Mouse (Mus musculus): ENCODE measurements around the gene Mcoln1. TPM values are rescaled to one million over a fixed set of nuclear protein-coding genes. Genes with fewer than 3 reads are reported as not detected.
A peak's percentile ranks its signal among the peaks of the same experiment; 100 is the strongest.

Gene Mcoln1
- polyA plus RNA-seq, 1 experiment: 239 TPM

DNA sequence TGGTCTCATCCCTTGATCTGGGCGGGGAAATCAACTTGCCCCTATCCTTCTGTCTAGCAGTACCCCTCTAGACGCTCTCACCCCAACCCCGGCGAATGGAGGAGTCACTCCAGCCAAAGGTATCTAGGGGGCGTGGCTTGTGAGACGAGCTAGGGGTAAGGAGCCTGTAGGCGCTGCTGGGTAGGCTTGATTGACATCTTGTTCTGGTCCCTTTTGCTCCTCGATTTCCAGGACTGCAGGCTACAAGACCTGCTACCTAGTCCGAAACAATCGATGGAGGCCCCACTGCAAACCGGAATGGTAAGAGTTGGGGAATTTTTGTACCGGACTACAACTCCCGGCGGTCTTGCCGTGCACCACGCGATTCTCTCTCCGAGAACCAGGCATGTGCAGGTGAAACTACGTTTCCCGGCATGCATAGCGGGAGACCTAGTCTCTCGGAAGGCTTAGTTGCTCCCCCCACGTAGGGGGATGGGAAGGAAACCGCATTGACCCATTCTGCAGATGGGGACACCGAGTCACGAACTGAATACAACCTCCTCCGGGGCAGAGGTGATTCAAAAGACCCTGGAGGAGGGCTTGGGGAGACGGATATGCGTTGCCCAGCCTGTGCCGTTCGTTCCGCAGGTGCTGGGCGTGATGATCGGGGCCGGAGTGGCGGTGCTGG lies 16.3 kb downstream of the Mcoln1 start:
- Histone ChIP-seq H3K27ac (ENCODE audit: insufficient read depth, low read depth, low read length) (peak overlapping the region; percentile 58), H3K4me1 (ENCODE audit: control insufficient read depth, insufficient read depth, low read length) (peaks cover 3% of the 10 kb centered on the region; the same call in 1 of the 2 replicates), H3K27me3 (replicated peaks; ENCODE audit: control insufficient read depth, insufficient read depth, low read length) (no peaks in the 10 kb centered on the region), H3K36me3 (ENCODE audit: control insufficient read depth, insufficient read depth, low read length) (no peaks in the 10 kb centered on the region; the same call in 1 of the 2 replicates), H3K4me3 (ENCODE audit: insufficient read depth, low read depth, low read length) (peak overlapping the region; percentile 64)
- under 1% methylated on average over 36 of the region's 36 CpGs for WGBS
- TF ChIP-seq POLR2A (IDR thresholded peaks at IDR 0.05; ENCODE audit: low read depth, low read length) (no peak), CTCF (conservative IDR thresholded peaks at IDR 0.05; ENCODE audit: insufficient read depth, insufficient read length, low read depth, low read length) (no peak)
- DNase-seq: peak; percentile 97

DNA sequence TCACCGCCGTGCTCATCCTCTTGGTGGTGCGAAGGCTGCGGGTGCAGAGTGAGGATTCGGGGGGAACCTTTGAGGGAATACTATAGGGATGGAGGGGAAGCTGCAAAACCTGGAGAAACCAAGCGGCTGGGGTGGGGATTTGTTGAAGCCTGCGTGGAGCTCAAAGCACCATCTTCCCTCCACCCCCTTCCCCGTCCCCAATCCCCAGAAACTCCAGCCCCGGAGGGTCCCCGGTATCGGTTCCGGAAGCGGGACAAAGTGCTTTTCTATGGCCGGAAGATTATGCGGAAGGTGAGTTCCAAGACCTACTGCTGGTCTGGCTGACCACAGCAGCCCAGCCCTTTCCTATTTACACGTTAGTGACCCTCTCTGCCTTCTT lies 16.8 kb downstream of the Mcoln1 start:
- peak; percentile 25 for DNase-seq
- Histone ChIP-seq H3K36me3 (ENCODE audit: control insufficient read depth, insufficient read depth, low read length) (no peaks in the 10 kb centered on the region; the same call in 1 of the 2 replicates), H3K4me1 (ENCODE audit: control insufficient read depth, insufficient read depth, low read length) (peaks cover 3% of the 10 kb centered on the region; the same call in 1 of the 2 replicates), H3K4me3 (ENCODE audit: insufficient read depth, low read depth, low read length) (peak overlapping the region; percentile 64), H3K27me3 (replicated peaks; ENCODE audit: control insufficient read depth, insufficient read depth, low read length) (no peaks in the 10 kb centered on the region), H3K27ac (ENCODE audit: insufficient read depth, low read depth, low read length) (no peak overlapping the region)
- WGBS: 4% methylated on average over 16 of the region's 16 CpGs
- TF ChIP-seq POLR2A (IDR thresholded peaks at IDR 0.05; ENCODE audit: low read depth, low read length): no peak
- TF ChIP-seq CTCF (conservative IDR thresholded peaks at IDR 0.05; ENCODE audit: insufficient read depth, insufficient read length, low read depth, low read length): no peak

DNA sequence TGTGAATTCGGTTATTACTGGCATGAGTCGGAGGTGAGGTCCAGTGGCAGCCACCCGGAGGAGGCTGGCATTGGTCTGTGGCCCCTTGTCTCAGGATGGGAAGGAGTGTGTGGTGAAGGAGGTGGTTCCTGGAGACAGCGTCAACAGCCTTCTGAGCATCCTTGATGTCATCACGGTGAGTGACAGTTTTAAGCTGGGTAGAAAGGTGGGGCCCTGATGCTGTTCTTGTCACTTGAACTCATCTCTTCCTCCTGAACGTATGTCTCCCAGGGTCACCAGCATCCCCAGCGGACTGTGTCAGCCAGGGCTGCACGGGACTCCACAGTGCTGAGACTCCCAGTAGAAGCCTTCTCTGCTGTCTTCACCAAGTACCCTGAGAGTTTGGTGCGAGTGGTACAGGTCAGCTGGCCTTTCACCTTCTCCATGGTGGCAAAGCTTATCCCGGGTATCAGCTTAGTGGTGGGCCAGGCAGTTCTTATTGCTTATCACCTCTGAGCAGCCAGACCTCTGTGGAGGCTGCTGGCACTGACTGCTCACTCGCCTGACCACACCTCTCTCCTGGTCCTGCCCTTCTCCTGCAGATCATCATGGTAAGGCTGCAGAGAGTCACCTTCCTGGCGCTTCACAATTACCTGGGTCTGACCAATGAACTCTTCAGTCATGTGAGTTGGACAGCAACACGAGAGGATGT lies 21.9 kb downstream of the Mcoln1 start:
- Histone ChIP-seq H3K4me1 (ENCODE audit: control insufficient read depth, insufficient read depth, low read length) (no peaks in the 10 kb centered on the region), H3K27me3 (replicated peaks; ENCODE audit: control insufficient read depth, insufficient read depth, low read length) (no peaks in the 10 kb centered on the region), H3K4me3 (ENCODE audit: insufficient read depth, low read depth, low read length) (no peak overlapping the region), H3K36me3 (ENCODE audit: control insufficient read depth, insufficient read depth, low read length) (peaks cover 2% of the 10 kb centered on the region), H3K27ac (ENCODE audit: insufficient read depth, low read depth, low read length) (no peak overlapping the region)
- no peak for DNase-seq
- TF ChIP-seq POLR2A (IDR thresholded peaks at IDR 0.05; ENCODE audit: low read depth, low read length) (no peak), CTCF (conservative IDR thresholded peaks at IDR 0.05; ENCODE audit: insufficient read depth, insufficient read length, low read depth, low read length) (no peak)
- 91% methylated on average over 13 of the region's 13 CpGs for WGBS

- 91% methylated on average over 5 of the region's 5 CpGs for WGBS
Observed at GRCm38 (mm10) chr8:3530816-3531215, 30.6 kb downstream of the Mcoln1 start.

DNA sequence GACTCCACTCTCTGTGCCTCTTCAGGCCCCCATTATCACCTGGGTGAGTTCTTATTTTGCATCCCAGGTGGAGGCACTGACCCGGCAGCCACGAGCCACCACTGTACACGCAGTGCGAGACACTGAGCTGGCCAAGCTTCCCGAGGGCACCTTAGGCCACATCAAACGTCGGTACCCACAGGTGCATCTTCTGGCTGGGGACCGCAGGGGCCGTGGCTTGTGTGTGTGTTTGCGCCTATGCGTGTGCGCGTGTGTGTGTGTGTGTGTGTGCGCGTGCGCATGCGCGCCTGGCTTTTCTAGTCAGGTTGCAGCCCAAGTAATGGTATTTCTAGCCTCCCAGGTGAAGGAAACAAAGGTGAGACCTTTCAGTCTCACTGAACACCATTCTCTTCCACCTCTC lies 31.7 kb downstream of the Mcoln1 start:
- H3K27me3 ChIP-seq (replicated peaks; ENCODE audit: control insufficient read depth, insufficient read depth, low read length): no peaks in the 10 kb centered on the region
- TF ChIP-seq CTCF (conservative IDR thresholded peaks at IDR 0.05; ENCODE audit: insufficient read depth, insufficient read length, low read depth, low read length): no peak
- TF ChIP-seq POLR2A (IDR thresholded peaks at IDR 0.05; ENCODE audit: low read depth, low read length): no peak
- 96% methylated on average over 18 of the region's 18 CpGs for WGBS
- H3K36me3 ChIP-seq (ENCODE audit: control insufficient read depth, insufficient read depth, low read length): peaks cover 2% of the 10 kb centered on the region
- DNase-seq: no peak
- no peak overlapping the region for H3K4me3 ChIP-seq (ENCODE audit: insufficient read depth, low read depth, low read length)
- no peak overlapping the region for H3K27ac ChIP-seq (ENCODE audit: insufficient read depth, low read depth, low read length)
- H3K4me1 ChIP-seq (ENCODE audit: control insufficient read depth, insufficient read depth, low read length): no peaks in the 10 kb centered on the region

More at GRCm38 (mm10) chr8:3530816-3531215, 30.6 kb downstream of the Mcoln1 start:
- DNase-seq: no peak
- no peak overlapping the region for H3K4me3 ChIP-seq (ENCODE audit: insufficient read depth, low read depth, low read length)
- no peaks in the 10 kb centered on the region for H3K4me1 ChIP-seq (ENCODE audit: control insufficient read depth, insufficient read depth, low read length)
- H3K36me3 ChIP-seq (ENCODE audit: control insufficient read depth, insufficient read depth, low read length): peaks cover 2% of the 10 kb centered on the region
- no peak overlapping the region for H3K27ac ChIP-seq (ENCODE audit: insufficient read depth, low read depth, low read length)
- TF ChIP-seq CTCF (conservative IDR thresholded peaks at IDR 0.05; ENCODE audit: insufficient read depth, insufficient read length, low read depth, low read length) (no peak), POLR2A (IDR thresholded peaks at IDR 0.05; ENCODE audit: low read depth, low read length) (no peak)
- no peaks in the 10 kb centered on the region for H3K27me3 ChIP-seq (replicated peaks; ENCODE audit: control insufficient read depth, insufficient read depth, low read length)

GRCm38 (mm10) chr8:3536053-3536841 lies 36.0 kb downstream of the Mcoln1 start:
- H3K27me3 ChIP-seq (replicated peaks; ENCODE audit: control insufficient read depth, insufficient read depth, low read length): no peaks in the 10 kb centered on the region
- no peak for TF ChIP-seq POLR2A (IDR thresholded peaks at IDR 0.05; ENCODE audit: low read depth, low read length)
- TF ChIP-seq CTCF (conservative IDR thresholded peaks at IDR 0.05; ENCODE audit: insufficient read depth, insufficient read length, low read depth, low read length): no peak
- H3K4me1 ChIP-seq (ENCODE audit: control insufficient read depth, insufficient read depth, low read length): no peaks in the 10 kb centered on the region
- no peak overlapping the region for H3K27ac ChIP-seq (ENCODE audit: insufficient read depth, low read depth, low read length)
- WGBS: 70% methylated on average over 15 of the region's 15 CpGs
- no peak overlapping the region for H3K4me3 ChIP-seq (ENCODE audit: insufficient read depth, low read depth, low read length)
- peaks cover 3% of the 10 kb centered on the region for H3K36me3 ChIP-seq (ENCODE audit: control insufficient read depth, insufficient read depth, low read length)
- DNase-seq: no peak
